Mouse (Mus musculus) NIH3T3 (cell line): ENCODE measurements around the gene Gm1113.

ENCODE experiments used
- DNase-seq: peaks from one replicate; pipeline ENCODE4 v3.0.0-alpha.2; 2012; ENCODE audit warnings: low read depth

Gene Gm1113

GRCm38 (mm10) chr9:35529141-35529540, 11.1 kb upstream of the Gm1113 start:
- peak; percentile 44 for DNase-seq

GRCm38 (mm10) chr9:35523941-35524411, 5.9 kb upstream of the Gm1113 start:
- DNase-seq: peak; percentile 84

GRCm38 (mm10) chr9:35523541-35523940, 5.5 kb upstream of the Gm1113 start:
- peak; percentile 91 for DNase-seq

GRCm38 (mm10) chr9:35522821-35523515, 4.9 kb upstream of the Gm1113 start:
- no peak for DNase-seq

GRCm38 (mm10) chr9:35522241-35522640, 4.2 kb upstream of the Gm1113 start:
- DNase-seq: no peak

- DNase-seq: no peak
Measured at GRCm38 (mm10) chr9:35520631-35521348, 2.7 kb upstream of the Gm1113 start.

- DNase-seq: no peak
Measured at GRCm38 (mm10) chr9:35516711-35517110, 1.4 kb downstream of the Gm1113 start.

GRCm38 (mm10) chr9:35516182-35516581, 1.9 kb downstream of the Gm1113 start:
- no peak for DNase-seq

GRCm38 (mm10) chr9:35513900-35514299, 4.2 kb downstream of the Gm1113 start:
- no peak for DNase-seq

GRCm38 (mm10) chr9:35508234-35508633, 9.8 kb downstream of the Gm1113 start:
- DNase-seq: peak; percentile 43

GRCm38 (mm10) chr9:35502361-35503000, 15.6 kb downstream of the Gm1113 start:
- no peak for DNase-seq

- DNase-seq: no peak
Measured at GRCm38 (mm10) chr9:35499946-35500345, 18.1 kb downstream of the Gm1113 start.

- no peak for DNase-seq
Measured at GRCm38 (mm10) chr9:35495471-35495870, 22.6 kb downstream of the Gm1113 start.

- no peak for DNase-seq
Measured at GRCm38 (mm10) chr9:35494937-35495336, 23.1 kb downstream of the Gm1113 start.

- DNase-seq: no peak
Measured at GRCm38 (mm10) chr9:35493733-35494092, 24.4 kb downstream of the Gm1113 start.

- no peak for DNase-seq
Measured at GRCm38 (mm10) chr9:35493033-35493732, 24.9 kb downstream of the Gm1113 start.

- no peak for DNase-seq
Measured at GRCm38 (mm10) chr9:35491109-35491866, 26.8 kb downstream of the Gm1113 start.

GRCm38 (mm10) chr9:35488496-35488895, 29.6 kb downstream of the Gm1113 start:
- DNase-seq: no peak

- peak; percentile 77 for DNase-seq
Measured at GRCm38 (mm10) chr9:35486616-35487015, 31.5 kb downstream of the Gm1113 start.

GRCm38 (mm10) chr9:35483949-35484348, 34.1 kb downstream of the Gm1113 start:
- DNase-seq: no peak

- DNase-seq: no peak
Measured at GRCm38 (mm10) chr9:35482014-35482898, 35.8 kb downstream of the Gm1113 start.
